Mouse (Mus musculus) bone marrow macrophage, adult 2 months (primary cell): Measurements from ENCODE around the gene Gm14180. TPM values are rescaled to one million over a fixed set of nuclear protein-coding genes. Genes with fewer than 3 reads are reported as not detected.
"Not testable (repeated sequence)": the region's sequence is repeated elsewhere in the genome, so short reads cannot be mapped to it uniquely, and the experiment has no call there.

Experiments used
- H3K27ac ChIP-seq: 2 replicates; pipeline ENCODE4 v1.5.1; 2012; ENCODE audit warnings: low read depth, low read length; ENCODE audit not compliant: insufficient read depth
- H3K4me1 ChIP-seq: 2 replicates; pipeline ENCODE4 v1.6.1; 2012; ENCODE audit warnings: low read length; ENCODE audit not compliant: control insufficient read depth, insufficient read depth
- H3K4me3 ChIP-seq: 2 replicates; pipeline ENCODE4 v1.5.1; 2012; ENCODE audit warnings: mild to moderate bottlenecking, low read length, moderate library complexity; ENCODE audit not compliant: insufficient read depth
- CTCF ChIP-seq: IDR thresholded peaks from 2 replicates; pipeline ENCODE4 v1.5.1; 2012; ENCODE audit warnings: low read depth, mild to moderate bottlenecking, low read length, moderate library complexity
- POLR2A ChIP-seq: IDR thresholded peaks from 2 replicates; pipeline ENCODE4 v1.6.1; 2012; ENCODE audit warnings: mild to moderate bottlenecking, low read depth, low read length, borderline replicate concordance
- polyA plus RNA-seq: library from polyadenylated mRNA; stranded (reverse); fragments of >200 nt; gene quantifications from 2 replicates; pipeline ENCODE4 v1.2.4, GENCODE M21; 2012; ENCODE audit not compliant: missing spikeins, insufficient read depth, insufficient read length

Gm14180 gene
- polyA plus RNA-seq: not detected in 2 replicates

- no peak within 1 kb of the TSS for H3K27ac ChIP-seq
- no peaks in the 10 kb centered on the region for H3K4me1 ChIP-seq
- H3K4me3 ChIP-seq: no peak within 1 kb of the TSS
- no peak for TF ChIP-seq POLR2A
- TF ChIP-seq CTCF: no peak
Measured at GRCm38 (mm10) chr11:99734190-99734589, at the start of gene Gm14180. Gene Gm14180 (minus strand): TSS chr11:99734290.

- no peaks in the 10 kb centered on the region for H3K4me1 ChIP-seq
- TF ChIP-seq POLR2A: no peak
- TF ChIP-seq CTCF: no peak
- H3K4me3 ChIP-seq: no peak within 1 kb of the TSS
- H3K27ac ChIP-seq: no peak within 1 kb of the TSS
Measured at GRCm38 (mm10) chr11:99780604-99781003, 46.5 kb upstream of the Gm14180 start, which contains the start of gene Krtap4-8. Gene Krtap4-8 (minus strand): TSS chr11:99780704.

GRCm38 (mm10) chr11:99778401-99778800 is 44.3 kb upstream of the Gm14180 start:
- H3K4me1 ChIP-seq: no peaks in the 10 kb centered on the region
- no peak for TF ChIP-seq POLR2A
- no peak for TF ChIP-seq CTCF
- no peak overlapping the region for H3K4me3 ChIP-seq
- no peak overlapping the region for H3K27ac ChIP-seq

GRCm38 (mm10) chr11:99772813-99773212 is 38.7 kb upstream of the Gm14180 start, which contains the start of gene Gm11595:
Gene Gm11595 (minus strand): TSS chr11:99772913.
- H3K4me1 ChIP-seq, H3K27ac ChIP-seq, H3K4me3 ChIP-seq: not testable (repeated sequence)

- TF ChIP-seq POLR2A (no peak), CTCF (no peak)
- Histone ChIP-seq H3K4me3 (no peak overlapping the region), H3K27ac (no peak overlapping the region), H3K4me1 (no peaks in the 10 kb centered on the region)
Measured at GRCm38 (mm10) chr11:99768410-99768809, 34.3 kb upstream of the Gm14180 start.

GRCm38 (mm10) chr11:99758877-99759276 is 24.8 kb upstream of the Gm14180 start:
- Histone ChIP-seq H3K4me3 (no peak overlapping the region), H3K27ac (no peak overlapping the region), H3K4me1 (no peaks in the 10 kb centered on the region)
- TF ChIP-seq POLR2A: no peak
- no peak for TF ChIP-seq CTCF

- Histone ChIP-seq H3K4me1 (no peaks in the 10 kb centered on the region), H3K27ac (no peak overlapping the region), H3K4me3 (no peak overlapping the region)
- TF ChIP-seq CTCF (no peak), POLR2A (no peak)
Measured at GRCm38 (mm10) chr11:99743985-99744384, 9.9 kb upstream of the Gm14180 start.

- H3K27ac ChIP-seq: no peak overlapping the region
- TF ChIP-seq CTCF (no peak), POLR2A (no peak)
Measured at GRCm38 (mm10) chr11:99724061-99724460, 10.0 kb downstream of the Gm14180 start.

GRCm38 (mm10) chr11:99718759-99719158 is 15.3 kb downstream of the Gm14180 start:
- no peaks in the 10 kb centered on the region for H3K4me1 ChIP-seq
- H3K27ac ChIP-seq: no peak overlapping the region
- no peak overlapping the region for H3K4me3 ChIP-seq
- TF ChIP-seq POLR2A: no peak

More at GRCm38 (mm10) chr11:99724061-99724460, 10.0 kb downstream of the Gm14180 start:
- Histone ChIP-seq H3K4me3 (no peak overlapping the region), H3K4me1 (no peaks in the 10 kb centered on the region)

GRCm38 (mm10) chr11:99690463-99690862 is 43.6 kb downstream of the Gm14180 start, which contains the start of gene Gm14190:
Gene Gm14190 (minus strand): TSS chr11:99690740.
- H3K4me1 ChIP-seq: no peaks in the 10 kb centered on the region
- H3K4me3 ChIP-seq: no peak within 1 kb of the TSS
- TF ChIP-seq POLR2A: no peak
- TF ChIP-seq CTCF: no peak

GRCm38 (mm10) chr11:99685235-99685634 is 48.9 kb downstream of the Gm14180 start:
- H3K4me1 ChIP-seq, H3K4me3 ChIP-seq, H3K27ac ChIP-seq: not testable (repeated sequence)

More at GRCm38 (mm10) chr11:99690463-99690862, 43.6 kb downstream of the Gm14180 start, which contains the start of gene Gm14190:
- no peak within 1 kb of the TSS for H3K27ac ChIP-seq

Other genes starting within 250 kb of the Gm14180 start
- gene Krt23, start 241.2 kb downstream of the Gm14180 start, polyA plus RNA-seq: not detected in 2 replicates
- not detected in 2 replicates for gene Krt39, start 213.0 kb downstream of the Gm14180 start, polyA plus RNA-seq
- gene Krt40, start 191.1 kb downstream of the Gm14180 start, polyA plus RNA-seq: not detected in 2 replicates
- not detected in 2 replicates for gene Krtap3-3, start 183.4 kb downstream of the Gm14180 start, polyA plus RNA-seq
- gene Krtap3-2, start 177.4 kb downstream of the Gm14180 start, polyA plus RNA-seq: not detected in 2 replicates
- gene Gm11939, start 174.8 kb downstream of the Gm14180 start, polyA plus RNA-seq: not detected in 2 replicates
- gene Krtap3-1, start 167.7 kb downstream of the Gm14180 start, polyA plus RNA-seq: not detected in 2 replicates
- gene Krtap1-5, start 153.3 kb downstream of the Gm14180 start, polyA plus RNA-seq: not detected in 2 replicates
- not detected in 2 replicates for gene Krtap1-4, start 150.6 kb downstream of the Gm14180 start, polyA plus RNA-seq
- gene Krtap1-3, start 143.0 kb downstream of the Gm14180 start, polyA plus RNA-seq: not detected in 2 replicates
- not detected in 2 replicates for gene Krtap9-3, start 136.2 kb downstream of the Gm14180 start, polyA plus RNA-seq
- not detected in 2 replicates for gene Gm11938, start 131.0 kb downstream of the Gm14180 start, polyA plus RNA-seq
- gene Gm11937, start 124.1 kb downstream of the Gm14180 start, polyA plus RNA-seq: not detected in 2 replicates
- gene Krtap2-4, start 119.4 kb downstream of the Gm14180 start, polyA plus RNA-seq: not detected in 2 replicates
- not detected in 2 replicates for gene Gm11562, start 113.9 kb downstream of the Gm14180 start, polyA plus RNA-seq
- not detected in 2 replicates for gene Krtap4-1, start 106.1 kb downstream of the Gm14180 start, polyA plus RNA-seq
- gene Krtap4-2, start 99.2 kb downstream of the Gm14180 start, polyA plus RNA-seq: not detected in 2 replicates
- gene Krtap4-7, start 90.2 kb downstream of the Gm14180 start, polyA plus RNA-seq: not detected in 2 replicates
- gene Gm11555, start 84.1 kb downstream of the Gm14180 start, polyA plus RNA-seq: not detected in 2 replicates
- not detected in 2 replicates for gene Gm11563, start 75.3 kb downstream of the Gm14180 start, polyA plus RNA-seq
- not detected in 2 replicates for gene Krtap4-6, start 68.3 kb downstream of the Gm14180 start, polyA plus RNA-seq
- gene Gm14190, start 43.5 kb downstream of the Gm14180 start, polyA plus RNA-seq: not detected in 2 replicates
- gene Gm11595, start 38.6 kb upstream of the Gm14180 start, polyA plus RNA-seq: not detected in 2 replicates
- not detected in 2 replicates for gene Krtap4-8, start 46.4 kb upstream of the Gm14180 start, polyA plus RNA-seq
- not detected in 2 replicates for gene Krtap4-9, start 50.9 kb upstream of the Gm14180 start, polyA plus RNA-seq
- gene Gm11596, start 59.2 kb upstream of the Gm14180 start, polyA plus RNA-seq: not detected in 2 replicates
- gene Gm11569, start 64.6 kb upstream of the Gm14180 start, polyA plus RNA-seq: not detected in 2 replicates
- gene Gm11554, start 70.2 kb upstream of the Gm14180 start, polyA plus RNA-seq: not detected in 2 replicates
- gene Krtap4-13, start 75.6 kb upstream of the Gm14180 start, polyA plus RNA-seq: not detected in 2 replicates
- gene Gm11564, start 81.4 kb upstream of the Gm14180 start, polyA plus RNA-seq: not detected in 2 replicates
- not detected in 2 replicates for gene 2300003K06Rik, start 103.8 kb upstream of the Gm14180 start, polyA plus RNA-seq
- gene Krtap4-16, start 117.3 kb upstream of the Gm14180 start, polyA plus RNA-seq: not detected in 2 replicates
- not detected in 2 replicates for gene Gm11568, start 123.6 kb upstream of the Gm14180 start, polyA plus RNA-seq
- gene Gm11559, start 130.2 kb upstream of the Gm14180 start, polyA plus RNA-seq: not detected in 2 replicates
- not detected in 2 replicates for gene Krtap9-1, start 139.1 kb upstream of the Gm14180 start, polyA plus RNA-seq
- not detected in 2 replicates for gene Gm11567, start 144.9 kb upstream of the Gm14180 start, polyA plus RNA-seq
- gene Krtap31-1, start 173.6 kb upstream of the Gm14180 start, polyA plus RNA-seq: not detected in 2 replicates
- not detected in 2 replicates for gene Gm11565, start 180.5 kb upstream of the Gm14180 start, polyA plus RNA-seq
- gene Krtap31-2, start 202.0 kb upstream of the Gm14180 start, polyA plus RNA-seq: not detected in 2 replicates
- gene Krtap9-5, start 214.2 kb upstream of the Gm14180 start, polyA plus RNA-seq: not detected in 2 replicates
- not detected in 2 replicates for gene Krtap29-1, start 244.8 kb upstream of the Gm14180 start, polyA plus RNA-seq